Mouse (Mus musculus): ENCODE results near the gene Mindy4.

GRCm38 (mm10) chr6:55202913-55203910 is at the start of gene Mindy4:
- no peak for TF ChIP-seq CTCF (conservative IDR thresholded peaks at IDR 0.05; ENCODE audit: low read length)
- TF ChIP-seq NANOG (IDR thresholded peaks at IDR 0.05; ENCODE audit: borderline replicate concordance, low read length), result no peak
- TF ChIP-seq POU5F1 (IDR thresholded peaks at IDR 0.05; ENCODE audit: borderline replicate concordance, low read length), result no peak
